Mouse (Mus musculus) megakaryocyte, embryonic 14.5 days (primary cell): ENCODE measurements around the gene Bnip3.

ENCODE experiments used
- FLI1 ChIP-seq: IDR thresholded peaks from 2 replicates; pipeline ENCODE4 v1.6.1; 2012; ENCODE audit warnings: low read length, inconsistent platforms, mixed read lengths
- GATA1 ChIP-seq: IDR thresholded peaks from 3 replicates; pipeline ENCODE4 v1.6.1; 2012; ENCODE audit warnings: mixed read lengths, low read length, inconsistent platforms, borderline replicate concordance

DNA sequence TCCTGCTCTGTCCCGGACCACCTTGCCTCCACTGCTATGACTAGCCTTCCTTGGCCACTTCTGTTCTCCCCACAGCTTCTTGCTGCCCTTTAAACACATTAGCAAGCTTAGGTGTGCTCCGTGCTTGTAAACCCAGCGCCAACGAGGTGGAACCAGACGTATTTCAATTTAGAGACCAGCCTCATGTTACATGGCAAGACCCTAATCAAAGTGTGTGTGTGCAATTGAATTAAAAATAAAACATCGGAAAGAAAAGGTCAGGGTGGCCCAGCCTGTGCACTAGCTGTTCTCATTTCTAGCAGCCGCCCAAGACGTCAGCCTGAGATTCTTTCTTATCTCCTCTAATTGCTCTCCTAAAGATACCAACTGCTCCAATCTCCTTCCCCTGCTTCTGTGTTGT, 64.2 kb downstream of the Bnip3 start:
- TF ChIP-seq GATA1 (no peak), FLI1 (no peak)
